Mouse (Mus musculus) intestine, embryonic 16.5 days (tissue): ENCODE results near the gene Faxc. TPM values are rescaled to one million over a fixed set of nuclear protein-coding genes. Genes with fewer than 3 reads are reported as not detected.

Experiments
- ATAC-seq: fragments of 200-750 bp; cut with Nextera tagmentation; 2 replicates; pipeline ENCODE4 v1.8.0; 2017; ENCODE audit warnings: moderate TSS enrichment, moderate library complexity
- H3K27ac ChIP-seq: fragments of 300-500 bp; sonication (generic); 2 replicates; pipeline ENCODE4 v1.5.1; 2014; ENCODE audit warnings: mild to moderate bottlenecking, low read length
- H3K27me3 ChIP-seq: fragments of 300-500 bp; sonication (generic); replicated peaks from 2 replicates; pipeline ENCODE4 v1.6.1; 2014; ENCODE audit warnings: low read length, control low read depth, mixed read lengths; ENCODE audit not compliant: control insufficient read depth, insufficient read depth
- H3K36me3 ChIP-seq: fragments of 300-500 bp; sonication (generic); 2 replicates; pipeline ENCODE4 v1.6.1; 2014; ENCODE audit warnings: low read length, control low read depth; ENCODE audit not compliant: control insufficient read depth, insufficient read depth
- H3K4me1 ChIP-seq: fragments of 300-500 bp; sonication (generic); 2 replicates; pipeline ENCODE4 v1.6.1; 2014; ENCODE audit warnings: low read length, control low read depth, mixed read lengths; ENCODE audit not compliant: control insufficient read depth, insufficient read depth
- H3K4me2 ChIP-seq: fragments of 300-500 bp; sonication (generic); 2 replicates; pipeline ENCODE4 v1.6.1; 2014; ENCODE audit warnings: low read depth, low read length, control low read depth
- H3K4me3 ChIP-seq: fragments of 300-500 bp; sonication (generic); 2 replicates; pipeline ENCODE4 v1.5.1; 2014; ENCODE audit warnings: mild to moderate bottlenecking, low read length
- H3K9ac ChIP-seq: fragments of 300-500 bp; sonication (generic); 2 replicates; pipeline ENCODE4 v1.6.1; 2014; ENCODE audit warnings: low read depth, low read length
- H3K9me3 ChIP-seq: fragments of 300-500 bp; sonication (generic); 2 replicates; pipeline ENCODE4 v1.6.1; 2016; ENCODE audit warnings: low read length, control low read depth; ENCODE audit not compliant: control insufficient read depth
- WGBS: fragments of 180-500 bp; shearing (Covaris S2); extraction: QIAGEN DNeasy Blood & Tissue Kit; methylation state at CpG from one replicate; pipeline ENCODE4 v1.1.7; 2014; 5-methylcytosine and 5-hydroxymethylcytosine counted together
- polyA plus RNA-seq: library from polyadenylated mRNA; unstranded; fragments of >200 nt; fragmentation: Nextera tagmentation; extraction: Ambion mirVana; gene quantifications from 2 replicates; pipeline ENCODE4 v1.2.1, GENCODE M21; 2015

Gene Faxc
- polyA plus RNA-seq, result 2.5 and 3.2 TPM in 2 replicates

DNA sequence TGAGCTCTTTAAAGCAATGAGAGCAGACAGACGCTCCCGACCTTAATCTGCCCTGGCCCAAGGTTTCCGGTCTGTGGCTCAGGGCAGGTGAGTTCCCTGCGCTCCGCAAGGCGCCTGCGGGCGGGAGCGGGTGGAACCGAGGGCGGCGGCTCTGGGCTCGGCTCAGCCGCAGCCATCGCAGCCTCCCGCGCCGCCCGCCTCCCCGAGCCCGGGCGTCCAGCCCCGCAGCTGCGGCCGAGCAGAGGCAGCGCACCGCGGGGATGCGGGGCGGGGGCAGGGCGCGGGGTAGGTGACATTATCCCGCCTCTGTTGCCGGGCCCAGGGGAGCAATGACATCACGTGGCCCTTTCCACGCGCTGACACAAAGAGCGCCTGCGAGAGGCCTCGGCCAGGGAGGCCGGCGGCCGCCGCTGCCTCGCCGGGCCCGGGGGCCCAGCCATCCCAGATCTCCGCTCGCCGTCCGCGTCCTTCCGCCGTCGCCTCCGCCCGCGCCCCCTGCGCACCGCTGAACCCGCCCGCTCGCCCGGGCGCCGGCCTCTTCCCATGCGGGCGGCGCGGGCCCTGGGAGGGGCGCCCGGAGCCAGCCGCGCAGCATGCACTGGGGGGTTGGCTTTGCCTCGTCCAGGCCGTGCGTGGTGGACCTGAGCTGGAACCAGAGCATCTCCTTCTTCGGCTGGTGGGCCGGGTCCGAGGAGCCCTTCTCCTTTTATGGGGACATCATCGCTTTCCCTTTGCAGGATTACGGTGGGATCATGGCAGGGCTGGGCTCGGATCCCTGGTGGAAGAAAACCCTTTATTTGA is at the start of gene Faxc:
Gene Faxc (plus strand): TSS at position 359 of the 801 bp plus-strand sequence.
- Histone ChIP-seq H3K9ac (peak within 1 kb of the TSS; percentile 92), H3K27me3 (no peaks in the 10 kb centered on the region), H3K36me3 (no peaks in the 10 kb centered on the region), H3K4me2 (peak within 1 kb of the TSS; percentile 86), H3K4me3 (peak within 1 kb of the TSS; percentile 79), H3K9me3 (no peaks in the 10 kb centered on the region), H3K27ac (peak within 1 kb of the TSS; percentile 82), H3K4me1 (no peaks in the 10 kb centered on the region)
- WGBS, result under 1% methylated on average over 73 of the region's 83 CpGs
- peak; percentile 91 for ATAC-seq

DNA sequence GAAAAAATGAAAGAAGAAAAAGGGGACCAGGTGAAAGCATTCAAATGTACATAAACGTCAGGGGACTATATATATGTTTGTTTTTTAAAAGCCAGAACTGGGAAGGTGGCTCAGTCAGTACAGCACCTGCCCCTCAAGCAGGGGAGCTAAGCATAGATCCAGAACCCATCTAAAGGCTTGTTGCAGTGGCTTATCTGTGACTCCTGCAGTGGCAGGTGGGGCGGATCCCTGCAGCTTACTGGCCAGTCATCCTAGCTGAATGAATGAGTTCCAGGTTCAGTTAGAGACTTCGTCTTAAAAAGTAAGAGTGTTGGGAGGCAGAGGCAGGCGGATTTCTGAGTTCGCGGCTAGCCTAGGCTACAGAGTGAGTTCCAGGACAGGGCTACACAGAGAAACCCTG is 48.3 kb upstream of the Faxc start:
- Histone ChIP-seq H3K4me2 (no peak overlapping the region), H3K27ac (no peak overlapping the region), H3K9ac (no peak overlapping the region), H3K4me3 (no peak overlapping the region), H3K4me1 (peaks cover 7% of the 10 kb centered on the region), H3K36me3 (no peaks in the 10 kb centered on the region), H3K9me3 (no peaks in the 10 kb centered on the region), H3K27me3 (no peaks in the 10 kb centered on the region)
- WGBS, result 88% methylated on average over 6 of the region's 6 CpGs
- ATAC-seq, result no peak

DNA sequence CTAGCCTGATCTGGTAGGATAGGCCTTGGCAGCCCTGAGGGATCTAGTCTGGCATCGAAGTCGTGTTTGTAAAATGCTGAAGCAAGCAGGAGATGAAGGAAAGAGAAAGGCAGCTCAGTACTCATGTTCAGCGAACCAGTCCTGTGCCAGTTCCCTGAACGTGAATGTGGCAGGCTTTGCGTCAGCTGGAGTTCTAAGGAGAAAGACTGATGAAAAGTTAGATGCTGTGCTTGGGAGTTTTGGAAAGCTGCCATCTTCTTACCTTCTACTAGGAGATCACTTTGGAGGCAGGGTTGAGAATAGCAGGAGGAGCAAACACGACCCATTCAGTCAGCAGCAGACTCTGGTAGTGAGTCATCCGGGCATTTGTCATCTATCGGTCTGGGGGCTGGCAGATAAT is 45.3 kb upstream of the Faxc start:
- H3K4me1 ChIP-seq, result no peaks in the 10 kb centered on the region
- no peak for ATAC-seq
- H3K9me3 ChIP-seq, result no peaks in the 10 kb centered on the region
- H3K27me3 ChIP-seq, result no peaks in the 10 kb centered on the region
- H3K36me3 ChIP-seq, result no peaks in the 10 kb centered on the region
- no peak overlapping the region for H3K27ac ChIP-seq
- 82% methylated on average over 8 of the region's 8 CpGs for WGBS
- no peak overlapping the region for H3K4me3 ChIP-seq
- H3K4me2 ChIP-seq, result no peak overlapping the region
- no peak overlapping the region for H3K9ac ChIP-seq

DNA sequence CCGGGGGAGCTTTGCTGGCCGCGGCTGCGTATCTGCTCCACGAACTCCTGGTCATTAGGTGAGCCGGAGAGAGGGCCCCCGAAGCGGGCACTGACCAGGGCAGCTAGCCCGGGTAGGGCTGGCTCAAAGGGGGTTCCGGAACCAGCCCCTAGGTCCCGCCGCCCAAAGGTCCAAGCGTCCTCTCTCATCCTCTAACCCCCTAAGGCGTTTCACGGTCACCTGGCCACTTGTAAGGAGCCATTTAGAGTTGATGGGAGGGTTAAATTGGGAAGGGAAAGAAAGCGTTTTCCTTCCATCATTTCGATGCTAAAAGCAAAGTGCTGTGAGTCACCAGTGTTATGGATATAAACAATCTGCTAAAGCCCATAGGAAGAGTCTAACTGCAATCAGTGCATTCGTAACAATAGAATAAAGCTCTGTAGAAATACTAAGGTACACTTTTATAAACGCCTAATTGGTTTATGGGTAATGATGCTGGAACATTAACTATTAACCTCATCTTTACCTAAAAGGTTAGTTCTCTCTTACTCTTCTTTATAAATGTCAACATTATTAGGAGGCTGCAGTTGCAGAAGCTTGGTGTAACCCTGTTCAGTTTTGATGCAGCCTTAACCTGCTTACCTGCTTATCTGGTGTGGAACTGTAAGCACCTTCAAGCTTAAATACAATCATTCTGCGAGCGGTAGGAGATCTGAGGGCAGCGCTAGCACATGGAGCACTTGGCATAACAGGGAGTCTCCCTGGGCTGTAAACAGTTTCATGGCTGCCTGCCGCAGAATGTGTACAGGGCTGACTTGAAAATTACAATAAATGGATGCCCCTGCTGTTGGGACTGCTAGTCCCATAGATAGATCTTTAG is 872 bp downstream of the Faxc start:
- Histone ChIP-seq H3K4me3 (peak overlapping the region; percentile 79), H3K27ac (peak overlapping the region; percentile 82), H3K4me2 (peak overlapping the region; percentile 86), H3K36me3 (no peaks in the 10 kb centered on the region), H3K4me1 (no peaks in the 10 kb centered on the region), H3K27me3 (no peaks in the 10 kb centered on the region), H3K9ac (peak overlapping the region; percentile 92), H3K9me3 (no peaks in the 10 kb centered on the region)
- ATAC-seq, result peak; percentile 53
- 7% methylated on average over 23 of the region's 23 CpGs for WGBS

DNA sequence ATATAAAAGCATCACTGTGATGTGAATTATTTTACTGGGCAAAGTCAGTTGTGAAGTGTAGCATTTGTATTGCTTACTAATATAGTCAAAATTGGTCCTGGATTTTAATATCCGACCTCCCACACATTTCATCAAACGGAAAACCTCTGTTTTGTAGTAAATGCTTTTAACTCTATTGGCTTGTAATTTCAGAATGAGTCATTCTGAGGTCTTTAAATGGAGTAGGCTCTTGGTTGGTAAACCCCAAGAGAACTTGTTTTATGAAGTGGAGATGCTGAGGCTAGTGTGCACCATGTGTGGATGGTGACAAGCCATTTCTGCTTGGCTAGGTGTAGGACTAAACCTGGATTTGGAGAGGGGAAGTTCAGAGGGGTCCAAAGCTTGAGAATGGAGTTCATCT is 4.2 kb downstream of the Faxc start:
- no peak overlapping the region for H3K4me3 ChIP-seq
- H3K9me3 ChIP-seq, result no peaks in the 10 kb centered on the region
- no peaks in the 10 kb centered on the region for H3K36me3 ChIP-seq
- ATAC-seq, result no peak
- no peaks in the 10 kb centered on the region for H3K27me3 ChIP-seq
- no peak overlapping the region for H3K27ac ChIP-seq
- WGBS, result 93% methylated on average over 2 of the region's 2 CpGs
- H3K4me2 ChIP-seq, result no peak overlapping the region
- no peaks in the 10 kb centered on the region for H3K4me1 ChIP-seq
- H3K9ac ChIP-seq, result no peak overlapping the region

DNA sequence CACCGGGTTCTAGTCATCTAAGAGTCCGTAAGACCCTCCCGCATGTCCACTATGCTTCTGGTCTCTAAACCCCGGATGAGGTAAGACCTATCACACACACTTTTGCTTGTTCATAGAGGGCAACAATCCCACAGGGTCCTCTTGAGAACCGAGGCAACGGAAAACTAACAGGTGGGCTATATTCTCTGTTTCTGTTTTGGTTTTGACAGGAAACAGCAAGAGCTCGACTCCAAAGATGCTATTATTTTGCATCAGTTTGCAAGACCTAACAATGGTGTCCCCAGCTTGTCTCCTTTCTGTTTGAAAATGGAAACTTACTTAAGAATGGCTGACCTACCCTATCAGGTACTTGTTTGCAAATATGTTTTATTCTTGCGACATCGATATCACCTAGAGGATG is 5.3 kb downstream of the Faxc start:
- no peak overlapping the region for H3K4me3 ChIP-seq
- H3K9ac ChIP-seq, result no peak overlapping the region
- no peaks in the 10 kb centered on the region for H3K4me1 ChIP-seq
- H3K4me2 ChIP-seq, result no peak overlapping the region
- 89% methylated on average over 9 of the region's 9 CpGs for WGBS
- no peak for ATAC-seq
- H3K27me3 ChIP-seq, result no peaks in the 10 kb centered on the region
- no peaks in the 10 kb centered on the region for H3K9me3 ChIP-seq
- no peak overlapping the region for H3K27ac ChIP-seq
- no peaks in the 10 kb centered on the region for H3K36me3 ChIP-seq

DNA sequence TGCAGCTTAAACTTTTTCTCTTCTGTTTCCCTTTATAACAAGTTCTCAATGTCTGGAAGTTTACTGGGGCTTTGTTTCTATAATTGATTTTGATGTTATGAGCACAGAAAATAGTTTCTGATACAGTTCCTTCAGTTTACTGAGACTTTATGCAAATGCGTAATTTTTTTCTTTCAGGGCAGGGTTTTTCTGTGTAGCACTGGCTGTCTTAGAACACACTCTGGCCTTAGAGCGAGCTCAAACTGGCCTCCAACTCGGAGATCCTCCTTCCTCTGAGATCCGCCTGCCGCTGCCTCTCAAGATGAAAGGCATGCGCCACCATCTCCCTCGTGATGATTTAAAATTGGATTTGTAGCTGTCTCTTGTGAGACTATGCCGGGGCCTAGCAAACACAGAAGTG is 6.8 kb downstream of the Faxc start:
- Histone ChIP-seq H3K27ac (no peak overlapping the region), H3K4me3 (no peak overlapping the region), H3K4me2 (no peak overlapping the region), H3K9me3 (no peaks in the 10 kb centered on the region), H3K36me3 (no peaks in the 10 kb centered on the region), H3K9ac (no peak overlapping the region), H3K27me3 (no peaks in the 10 kb centered on the region), H3K4me1 (no peaks in the 10 kb centered on the region)
- ATAC-seq, result no peak
- WGBS, result 87% methylated on average over 8 of the region's 8 CpGs

DNA sequence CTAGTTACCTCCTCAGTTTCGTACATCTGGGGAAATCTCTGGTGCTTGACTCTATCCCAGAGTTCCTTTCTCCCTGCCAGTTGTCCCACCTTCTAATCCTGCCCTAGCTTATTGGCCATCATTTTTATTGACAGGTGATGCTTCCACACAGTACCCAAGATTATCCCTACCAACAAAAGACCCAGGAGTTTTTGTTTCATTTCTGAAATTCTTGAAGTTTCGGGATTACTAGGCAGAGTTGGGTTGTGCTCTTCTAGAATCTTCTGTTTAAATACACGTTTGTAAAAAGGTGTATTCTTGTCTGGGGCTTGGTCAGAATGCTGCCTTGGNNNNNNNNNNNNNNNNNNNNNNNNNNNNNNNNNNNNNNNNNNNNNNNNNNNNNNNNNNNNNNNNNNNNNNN is 13.5 kb downstream of the Faxc start:
- no peak overlapping the region for H3K4me2 ChIP-seq
- WGBS, result 86% methylated on average over 3 of the region's 3 CpGs
- no peak overlapping the region for H3K27ac ChIP-seq
- H3K9me3 ChIP-seq, result no peaks in the 10 kb centered on the region
- H3K27me3 ChIP-seq, result no peaks in the 10 kb centered on the region
- ATAC-seq, result no peak
- H3K9ac ChIP-seq, result no peak overlapping the region
- no peak overlapping the region for H3K4me3 ChIP-seq
- H3K36me3 ChIP-seq, result no peaks in the 10 kb centered on the region
- no peaks in the 10 kb centered on the region for H3K4me1 ChIP-seq

DNA sequence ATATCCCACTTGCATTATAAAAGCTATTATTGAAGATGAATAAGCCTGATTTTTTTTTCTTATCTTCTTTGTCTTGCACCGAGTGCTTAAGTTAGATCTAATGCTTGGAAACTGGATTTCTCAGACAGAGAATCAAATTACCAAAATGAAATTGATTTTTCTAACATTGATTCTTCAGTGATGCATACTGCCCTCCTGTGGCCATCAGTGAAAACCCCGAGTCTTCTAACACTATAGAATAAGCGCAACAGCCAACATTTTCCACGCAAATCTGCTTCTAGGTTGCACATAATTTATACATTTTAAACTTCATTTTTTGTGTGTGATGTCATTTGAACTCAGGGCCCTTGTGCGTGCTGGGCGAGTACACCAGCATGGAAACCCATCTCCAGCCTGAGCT is 20.3 kb downstream of the Faxc start:
- Histone ChIP-seq H3K9ac (no peak overlapping the region), H3K9me3 (no peaks in the 10 kb centered on the region)

More for the DNA sequence above, 20.3 kb downstream of the Faxc start:
- 35% methylated on average over 6 of the region's 6 CpGs for WGBS
- Histone ChIP-seq H3K27ac (no peak overlapping the region), H3K27me3 (no peaks in the 10 kb centered on the region), H3K4me3 (no peak overlapping the region), H3K36me3 (no peaks in the 10 kb centered on the region), H3K4me2 (no peak overlapping the region), H3K4me1 (no peaks in the 10 kb centered on the region)
- no peak for ATAC-seq
